Mouse (Mus musculus) left cerebral cortex, adult 8-10 months (tissue): ENCODE data around the gene Tmc2. TPM values are rescaled to one million over a fixed set of nuclear protein-coding genes. Genes with fewer than 3 reads are reported as not detected.

Experiments
- DNase-seq, 2 experiments: peaks; one replicate each; pipeline ENCODE4 v3.0.0; 2022; ENCODE audit warnings: low spot score in 2 of 2
- total RNA-seq, 4 experiments: library from RNA; stranded (reverse); gene quantifications; 2 replicates each; pipeline ENCODE4 v1.2.4; 2022

Gene Tmc2
- total RNA-seq, 4 experiments from 2014 or later, result not detected

DNA sequence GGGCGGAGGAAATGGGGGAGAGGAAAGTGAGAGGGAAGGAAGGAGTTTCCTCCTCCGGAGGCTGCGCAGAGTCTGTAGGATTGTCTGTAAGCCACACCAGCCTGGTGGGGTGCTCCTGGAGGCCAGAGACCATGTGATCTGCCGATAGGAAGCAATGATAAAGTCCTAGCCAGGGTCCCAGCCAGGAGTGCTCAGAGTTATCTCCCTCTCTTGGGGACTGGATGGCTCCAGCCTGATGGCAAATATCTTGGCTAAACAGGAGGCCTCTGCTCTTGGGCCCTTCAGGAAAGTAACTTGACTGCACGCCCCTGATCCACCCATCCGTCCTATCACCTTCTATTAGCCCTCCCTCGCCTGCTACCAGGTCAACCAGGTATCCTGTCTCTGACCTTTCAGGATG, 53.2 kb downstream of the Tmc2 start:
- no peak for DNase-seq

DNA sequence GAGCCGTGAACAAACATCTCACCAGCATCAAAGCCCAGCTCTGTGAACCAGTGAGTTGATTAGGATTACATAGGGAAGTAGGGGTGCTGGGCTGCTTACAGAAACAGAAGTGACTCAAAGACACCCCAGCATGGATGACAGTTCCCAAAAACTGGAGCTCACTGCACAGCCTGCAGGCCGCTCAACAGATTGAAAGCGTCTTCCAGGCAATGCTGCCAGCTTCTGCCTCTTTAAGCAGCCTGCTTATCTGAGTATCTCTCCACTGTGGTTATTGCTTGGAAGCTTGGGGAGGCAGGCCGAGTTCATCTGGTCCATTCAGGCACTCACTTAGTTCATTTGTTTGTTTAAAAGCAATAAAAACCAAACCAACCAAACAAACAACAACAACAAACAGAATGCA, 61.8 kb downstream of the Tmc2 start:
- no peak for DNase-seq

DNA sequence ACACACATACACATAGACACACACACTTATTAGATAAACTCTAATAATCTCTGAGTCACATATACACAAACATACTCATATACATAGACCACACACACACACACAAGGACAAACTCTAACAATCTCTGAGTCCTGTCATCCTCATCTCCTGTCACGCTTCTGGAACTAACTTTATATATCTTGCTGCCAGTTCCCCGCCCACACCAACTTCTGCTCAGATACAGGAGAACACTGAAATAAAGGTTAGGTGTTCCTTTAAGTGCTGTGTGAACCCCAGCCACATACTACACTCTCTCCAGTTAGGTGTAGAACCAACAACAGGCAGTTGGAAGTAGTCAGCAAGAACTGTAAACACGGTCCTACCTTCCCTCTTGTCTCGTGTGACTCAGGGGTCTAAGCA, 65.8 kb downstream of the Tmc2 start:
- DNase-seq, result no peak

DNA sequence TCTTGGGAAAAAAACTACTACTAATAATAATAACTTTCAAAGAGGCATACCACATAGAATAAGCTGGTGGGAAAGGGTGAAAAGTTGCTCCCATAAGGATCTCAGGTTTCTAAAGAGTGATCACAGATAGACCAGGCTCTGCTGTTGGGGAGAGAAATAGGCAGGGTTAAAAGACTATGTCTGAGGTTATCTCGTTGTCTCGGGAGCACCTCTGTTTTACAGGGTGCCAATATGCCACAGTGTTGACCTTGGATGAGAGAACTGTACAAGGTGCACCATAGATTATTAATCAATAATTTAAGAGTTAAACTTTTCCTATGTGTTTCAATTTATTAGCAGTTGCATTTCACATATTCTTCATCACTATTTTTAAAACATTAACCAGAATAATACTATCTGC, 66.9 kb downstream of the Tmc2 start:
- DNase-seq, result no peak

DNA sequence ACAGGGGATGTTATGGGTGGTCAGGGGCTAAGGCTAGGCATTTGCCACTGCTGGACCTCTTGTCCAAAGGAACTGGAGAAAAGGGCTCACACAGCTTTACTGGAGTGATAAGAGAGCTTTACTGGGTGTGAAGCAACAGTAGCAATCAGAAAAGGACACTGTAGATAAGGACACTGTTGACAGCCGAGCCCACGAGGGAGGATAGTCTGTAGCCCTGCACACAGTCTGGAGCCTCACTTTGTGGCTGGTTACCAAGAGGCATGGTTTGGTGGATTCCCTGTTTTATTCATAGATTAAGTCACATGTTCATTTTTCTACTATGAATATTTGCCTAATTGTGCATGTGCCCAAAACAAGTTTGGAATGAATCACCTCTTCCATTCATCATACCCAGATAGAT, 67.4 kb downstream of the Tmc2 start:
- DNase-seq, result no peak

DNA sequence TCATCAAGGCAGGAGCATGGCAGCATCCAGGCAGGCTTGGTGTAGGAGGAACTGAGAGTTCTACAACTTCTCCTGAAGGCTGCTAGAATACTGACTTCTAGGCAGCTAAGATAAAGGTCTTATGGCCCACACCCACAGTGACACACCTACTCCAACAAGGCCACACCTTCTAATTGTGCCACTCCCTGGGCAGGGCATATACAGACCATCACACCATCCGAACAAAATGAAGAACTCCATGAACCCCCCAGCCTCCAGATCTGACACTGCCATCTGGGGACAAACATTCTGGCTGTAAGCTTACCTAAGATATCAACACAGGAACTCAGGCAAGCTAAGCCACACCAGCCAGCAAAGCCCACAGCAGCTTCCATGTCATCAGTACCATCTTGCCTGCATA, 70.5 kb downstream of the Tmc2 start:
- DNase-seq, result no peak

DNA sequence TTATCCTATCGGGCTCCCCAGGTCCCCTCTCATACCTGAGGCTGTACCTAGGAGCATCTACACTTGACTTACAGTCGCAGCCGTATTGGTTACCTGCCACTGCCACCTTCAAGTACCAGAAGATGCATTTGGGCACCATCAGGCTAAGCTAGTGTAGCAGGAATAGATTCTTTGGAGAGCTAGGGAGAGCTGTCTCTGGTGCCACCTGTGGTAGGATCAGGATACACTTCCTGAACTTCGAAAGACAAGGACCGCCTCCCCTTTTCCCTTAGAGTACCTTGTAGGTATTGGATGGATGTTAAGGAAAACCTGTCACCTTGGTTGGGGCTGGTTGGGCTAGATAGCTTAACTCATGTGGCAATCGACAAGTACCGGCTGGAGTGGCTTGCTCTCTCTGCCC, 73.1 kb downstream of the Tmc2 start:
- DNase-seq, result no peak

DNA sequence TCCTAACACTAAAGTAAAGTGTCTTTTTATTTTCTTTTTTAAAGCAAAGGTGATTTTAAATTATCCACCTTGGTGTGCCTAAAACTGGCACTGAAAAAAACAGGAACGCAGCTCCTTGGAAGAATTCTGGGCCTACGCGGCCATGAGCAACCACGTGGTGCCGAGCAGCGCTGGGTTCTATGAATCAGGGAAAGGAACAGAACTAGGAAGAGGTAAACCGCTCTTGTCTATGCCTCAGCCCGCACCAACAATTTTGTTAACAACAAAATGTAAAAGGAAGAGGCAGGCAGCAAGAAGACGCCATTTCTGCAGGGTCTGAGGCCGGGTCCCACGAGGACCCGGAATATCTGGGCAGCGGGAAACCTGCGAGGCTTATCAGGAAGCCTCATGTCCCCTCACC, 78.7 kb downstream of the Tmc2 start:
- no peak for DNase-seq

DNA sequence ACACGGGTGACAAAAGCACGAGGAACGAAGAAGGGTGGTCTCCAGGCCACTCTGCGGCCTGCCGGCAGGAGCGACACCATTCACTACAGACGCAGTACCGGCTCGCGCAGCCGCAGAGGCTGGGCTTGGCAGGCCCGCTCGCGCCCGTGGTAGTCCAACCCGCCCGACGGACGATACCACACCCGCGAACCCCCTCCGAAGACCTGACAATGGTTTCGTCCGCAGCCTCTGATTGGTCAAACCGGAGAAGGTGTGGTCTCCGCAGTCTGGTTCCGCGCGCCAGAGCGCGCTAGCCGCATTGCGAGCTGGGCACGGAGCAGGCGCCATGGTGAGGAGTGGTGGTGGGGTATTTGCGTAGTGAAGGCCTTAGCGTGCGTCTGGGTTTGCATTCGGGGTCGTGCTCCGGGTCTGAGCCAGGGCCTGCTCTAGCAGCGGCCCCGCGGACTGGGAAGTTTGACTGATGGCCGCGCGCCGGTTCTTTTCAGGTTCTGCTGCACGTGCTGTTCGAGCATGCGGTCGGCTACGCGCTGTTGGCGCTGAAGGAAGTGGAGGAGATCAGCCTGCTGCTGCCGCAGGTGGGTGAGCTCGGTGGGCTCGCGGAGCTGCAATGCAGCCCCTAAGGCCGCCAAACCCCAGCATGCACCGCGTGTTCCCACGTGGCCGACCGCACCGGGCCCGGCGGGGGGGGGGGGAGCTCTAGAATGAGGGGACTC, 79.3 kb downstream of the Tmc2 start, which contains the start of gene Nop56:
Gene Nop56 (plus strand): TSS at position 282 of the 713 bp plus-strand sequence.
- peak; percentile 97 to 100 for DNase-seq

DNA sequence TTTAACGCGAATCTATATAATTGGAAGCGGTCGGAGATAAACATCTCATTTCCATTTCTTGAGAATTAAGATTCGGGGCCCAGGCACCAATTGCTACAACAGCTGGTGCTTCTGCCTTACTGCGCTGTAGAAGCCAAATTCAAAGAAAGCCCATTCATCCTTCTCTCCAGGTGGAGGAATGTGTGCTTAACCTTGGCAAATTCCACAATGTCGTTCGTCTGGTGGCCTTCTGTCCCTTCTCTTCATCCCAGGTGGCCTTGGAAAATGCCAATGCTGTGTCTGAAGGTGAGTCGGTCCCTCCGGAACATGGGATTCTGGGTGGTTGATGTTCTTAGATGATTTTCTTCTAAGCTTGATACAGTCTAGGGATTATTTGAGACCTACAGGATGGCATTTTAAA, 79.9 kb downstream of the Tmc2 start:
- DNase-seq, result no peak

DNA sequence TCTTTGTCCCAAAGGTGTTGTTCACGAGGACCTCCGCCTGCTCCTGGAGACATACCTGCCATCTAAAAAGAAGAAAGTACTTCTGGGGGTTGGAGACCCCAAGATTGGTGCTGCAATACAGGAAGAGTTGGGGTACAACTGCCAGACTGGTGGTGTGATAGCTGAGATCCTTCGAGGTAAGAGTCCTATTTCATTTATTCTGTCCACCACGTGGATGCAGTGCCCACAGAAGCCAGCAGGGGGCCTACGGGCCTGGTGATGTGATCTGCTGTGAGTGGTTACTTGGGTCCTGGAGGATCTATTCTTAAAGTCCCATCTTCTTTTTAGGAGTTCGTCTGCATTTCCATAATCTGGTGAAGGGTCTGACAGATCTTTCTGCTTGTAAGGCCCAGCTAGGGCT, 80.7 kb downstream of the Tmc2 start:
- DNase-seq, result no peak

DNA sequence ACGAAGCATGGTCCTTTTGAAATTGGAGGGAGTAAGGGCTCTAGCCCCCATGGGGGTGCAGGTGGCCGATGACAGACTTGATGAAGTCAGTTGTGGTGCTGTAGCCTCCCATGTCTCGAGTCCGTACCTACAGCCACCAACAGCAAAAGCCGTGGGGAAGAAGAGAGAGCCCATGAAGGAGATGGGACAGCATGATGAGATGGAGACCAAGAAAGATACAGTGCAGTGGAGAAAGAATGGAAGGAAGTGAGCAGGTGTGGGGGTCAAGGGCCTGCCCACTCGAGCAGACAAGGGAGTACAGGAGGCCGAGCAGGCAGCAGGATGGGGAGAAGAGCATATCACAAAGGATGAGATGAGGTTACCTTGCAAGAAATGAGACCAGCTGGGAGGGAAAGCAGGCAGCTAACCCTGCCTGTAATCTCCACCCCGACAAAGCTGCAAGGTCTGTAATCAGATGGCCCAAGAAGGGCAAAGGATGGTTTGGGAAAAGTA, 84.7 kb downstream of the Tmc2 start:
- no peak for DNase-seq

DNA sequence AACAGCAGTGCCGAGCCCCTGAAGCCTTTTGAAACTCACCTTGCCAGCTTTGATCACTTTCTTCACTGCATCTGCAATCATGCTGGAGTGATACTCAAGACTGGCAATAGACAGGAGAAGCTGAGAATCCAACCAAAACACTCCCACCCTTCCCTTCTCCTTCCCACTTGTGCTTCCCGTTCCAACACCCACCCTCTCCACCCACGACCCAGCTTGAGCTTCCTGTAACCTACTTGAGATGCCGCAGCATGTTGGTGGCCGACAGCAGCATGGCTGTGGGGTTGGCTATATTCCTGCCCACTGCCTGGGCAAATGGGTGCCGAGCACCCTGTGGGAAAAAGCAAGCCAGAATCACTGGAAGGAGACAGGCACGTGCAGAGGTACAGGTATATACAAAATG, 85.2 kb downstream of the Tmc2 start:
- DNase-seq, result no peak

DNA sequence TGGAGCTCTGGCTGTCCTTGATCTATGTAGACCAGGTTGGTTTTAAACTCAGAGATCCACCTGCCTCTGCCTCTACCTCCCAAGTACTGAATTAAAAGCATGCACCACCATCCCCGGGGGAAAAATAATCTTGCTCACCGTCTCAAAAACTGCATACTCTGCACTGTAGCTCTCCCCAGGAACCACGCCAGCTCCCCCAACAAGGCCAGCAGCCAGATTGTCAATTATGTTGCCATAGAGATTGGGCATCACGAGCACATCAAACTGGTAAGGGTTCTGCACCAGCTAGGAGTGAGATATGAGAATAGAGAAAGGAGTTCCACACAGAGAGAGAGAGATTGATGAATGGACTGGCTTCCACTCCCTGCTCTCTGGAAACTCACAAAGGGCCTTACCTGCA, 85.8 kb downstream of the Tmc2 start:
- no peak for DNase-seq

DNA sequence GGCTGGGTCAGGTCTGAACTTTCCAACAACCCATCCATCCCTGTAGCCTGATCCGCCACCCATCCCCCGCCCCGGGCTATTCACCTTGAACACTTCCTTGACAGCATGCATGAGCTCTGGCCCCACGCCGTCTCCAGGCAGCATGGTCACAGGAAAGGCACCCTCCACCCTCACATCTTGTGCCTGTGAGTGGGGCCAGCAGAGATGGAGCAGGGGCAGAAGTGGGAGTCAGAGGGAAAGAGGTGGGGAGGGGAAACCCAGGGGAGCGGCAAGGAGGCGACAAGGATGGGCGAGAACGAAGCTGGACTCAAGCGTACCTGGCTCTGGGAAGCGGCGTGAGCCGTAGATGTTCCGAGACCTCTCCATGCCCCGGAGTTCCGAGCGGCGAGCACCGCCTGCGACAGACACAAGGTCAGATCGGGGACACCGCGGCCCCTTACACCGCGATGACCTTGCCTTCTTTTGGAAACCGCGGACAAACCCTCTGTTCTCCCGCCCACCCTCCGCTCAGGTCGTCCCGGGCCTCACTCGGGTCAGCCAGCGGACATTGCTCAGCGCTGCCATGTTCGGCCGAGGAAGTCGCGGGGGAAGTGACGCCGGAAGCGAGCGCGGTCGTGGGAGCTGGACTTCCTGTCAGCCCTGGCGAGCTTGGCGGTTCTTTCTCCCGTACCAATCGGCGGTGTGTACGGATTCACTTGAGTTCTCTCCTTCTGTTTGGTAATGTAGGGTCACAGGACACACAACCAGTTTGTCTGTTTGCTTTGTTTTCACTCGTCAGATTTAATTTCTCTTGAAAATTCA, 89.1 kb downstream of the Tmc2 start, which contains the start of gene Idh3b:
Gene Idh3b (minus strand): TSS at position 694 of the 801 bp plus-strand sequence.
- DNase-seq, result peak; percentile 81 to 83

DNA sequence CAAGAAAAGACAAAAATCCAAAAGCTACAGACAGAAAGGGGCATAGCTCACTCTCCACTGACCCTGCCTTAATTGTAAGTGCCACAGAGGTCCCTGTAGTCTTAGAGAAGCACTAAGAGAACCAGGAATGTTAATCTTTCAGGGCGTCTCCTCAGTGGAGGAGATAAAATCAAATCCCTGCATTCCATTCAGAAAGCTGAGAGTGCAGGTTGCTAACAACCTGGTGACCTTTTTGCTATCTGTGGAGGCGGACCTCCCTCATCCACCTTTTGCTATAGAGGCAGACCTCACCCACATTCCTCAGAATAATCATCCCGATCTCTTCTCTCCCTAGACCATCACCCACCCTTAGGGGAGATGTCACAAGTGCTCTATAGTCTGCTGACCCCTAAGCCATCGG, 94.1 kb downstream of the Tmc2 start:
- no peak for DNase-seq

DNA sequence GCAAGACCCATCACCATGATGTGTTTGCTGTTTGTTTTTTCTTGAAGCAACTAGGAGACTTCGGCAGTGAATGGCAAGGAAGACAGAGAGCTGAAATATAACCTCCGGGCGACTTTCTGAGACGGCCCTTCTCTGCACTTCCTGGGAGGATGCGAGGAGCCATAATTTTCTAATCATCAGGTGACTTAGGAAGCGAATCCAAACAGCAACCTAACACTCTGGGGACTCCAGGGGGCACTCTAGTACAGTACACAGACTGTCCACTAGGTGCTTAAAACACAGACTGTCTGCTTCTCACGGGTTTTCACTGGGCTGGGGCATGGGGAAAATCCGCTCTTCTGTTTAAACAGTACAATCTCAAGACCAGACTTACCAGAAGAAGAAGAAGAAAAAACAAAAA, 96.4 kb downstream of the Tmc2 start:
- peak in 1 of 2 experiments; percentile 63 for DNase-seq

DNA sequence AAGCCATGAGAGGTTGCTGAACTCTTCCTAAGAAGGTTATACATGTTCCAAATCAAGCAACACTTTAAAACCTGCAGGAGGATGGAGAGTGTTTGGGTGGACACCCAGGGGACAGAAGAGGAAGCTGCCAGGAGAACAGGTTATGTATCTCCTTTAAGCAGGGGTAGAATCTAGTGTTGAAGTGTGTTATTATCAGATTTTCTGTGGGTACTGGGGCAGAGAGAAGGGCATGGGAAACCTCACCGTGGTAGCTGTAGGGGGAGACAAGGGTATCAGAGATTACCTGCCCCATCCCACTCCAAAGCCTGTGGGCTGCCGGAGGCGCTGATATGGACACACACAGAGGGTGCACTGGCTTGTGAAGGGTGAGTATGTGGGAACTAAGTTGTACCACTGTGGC, 98.0 kb downstream of the Tmc2 start:
- DNase-seq, result no peak

DNA sequence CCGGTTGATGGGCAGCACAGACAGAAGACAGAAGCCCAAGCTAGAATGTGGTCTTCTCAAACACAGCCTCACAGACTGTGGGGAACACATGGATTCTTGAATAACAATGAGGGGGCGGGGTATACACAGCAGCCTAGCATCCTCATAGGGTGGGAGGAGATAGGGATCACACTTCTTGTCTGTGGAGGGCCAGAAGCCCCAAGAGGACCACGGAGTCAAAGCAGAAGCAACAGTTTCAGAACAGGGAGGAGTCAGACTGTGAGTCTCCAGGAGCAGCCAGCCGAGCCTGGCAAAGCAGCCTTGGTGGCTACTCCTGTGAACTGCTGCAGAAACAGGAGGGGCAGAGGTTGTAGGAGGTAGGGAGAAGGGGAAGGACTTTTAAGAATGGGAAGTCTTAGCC, 98.5 kb downstream of the Tmc2 start:
- no peak for DNase-seq

DNA sequence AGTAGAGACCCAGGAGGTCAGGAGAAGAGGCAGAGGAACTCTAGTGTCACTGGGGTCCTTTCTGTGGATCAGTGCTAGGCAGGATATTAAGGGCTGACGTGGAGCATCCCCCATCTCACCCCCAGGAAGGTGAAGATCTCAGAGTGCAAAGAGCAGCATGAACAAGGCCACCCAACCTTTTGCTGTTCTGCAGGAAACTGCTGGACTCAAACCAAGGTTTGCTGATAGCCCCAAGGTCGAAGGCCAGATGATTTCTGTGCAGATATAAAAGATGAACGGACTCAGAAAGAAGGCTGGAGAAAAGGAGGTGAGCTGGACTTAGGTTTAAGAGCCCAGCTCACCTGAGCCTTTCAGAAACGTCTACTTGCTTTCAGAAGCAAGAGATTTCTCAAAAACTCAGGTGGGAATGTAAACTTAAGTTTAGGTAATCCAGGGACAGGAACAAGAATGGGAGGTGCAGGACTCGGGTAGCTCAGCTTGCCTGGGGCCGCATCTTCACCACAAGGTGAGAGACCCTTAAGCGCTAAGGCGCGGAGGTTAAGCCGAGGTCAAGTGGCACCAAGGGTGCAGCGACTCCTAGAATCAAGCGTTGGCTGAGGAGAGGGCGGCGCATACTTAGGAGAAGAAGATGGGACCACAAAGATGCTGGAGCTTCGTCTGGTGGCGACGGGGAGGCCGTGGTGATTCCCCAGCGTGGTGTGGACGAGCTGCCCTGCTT, 99.4 kb downstream of the Tmc2 start:
- no peak for DNase-seq

DNA sequence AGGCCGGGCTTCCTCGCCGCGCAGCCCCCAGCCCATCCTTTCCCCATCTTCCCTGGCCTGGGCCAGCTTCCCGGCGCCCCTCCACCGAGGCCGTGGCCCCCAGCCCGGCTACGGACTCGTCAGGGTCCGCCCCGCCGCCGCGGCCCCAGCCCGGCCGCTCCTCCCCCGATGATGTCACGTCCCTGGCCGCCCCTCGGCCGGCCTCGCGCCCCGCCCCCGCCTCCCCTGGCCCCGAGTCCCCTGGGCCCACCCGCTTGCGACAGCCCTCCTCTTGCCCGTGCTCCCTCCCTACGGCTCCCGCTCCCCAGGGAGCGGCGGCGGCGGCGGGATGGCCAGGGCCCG, 99.9 kb downstream of the Tmc2 start, which contains the start of gene Ebf4:
Gene Ebf4 (plus strand): TSS at position 234 of the 342 bp plus-strand sequence.
- no peak for DNase-seq
